Mouse (Mus musculus) liver, embryonic 14.5 days (tissue): ENCODE results near the gene Nexn.

ENCODE experiments used
- CTCF ChIP-seq: IDR thresholded peaks from 2 replicates; pipeline ENCODE4 v1.5.1; 2016; ENCODE audit warnings: antibody characterized with exemption, low read depth, control low read depth
- EP300 ChIP-seq: IDR thresholded peaks from 2 replicates; pipeline ENCODE4 v1.6.1; 2016; ENCODE audit warnings: antibody characterized with exemption, low read depth

DNA sequence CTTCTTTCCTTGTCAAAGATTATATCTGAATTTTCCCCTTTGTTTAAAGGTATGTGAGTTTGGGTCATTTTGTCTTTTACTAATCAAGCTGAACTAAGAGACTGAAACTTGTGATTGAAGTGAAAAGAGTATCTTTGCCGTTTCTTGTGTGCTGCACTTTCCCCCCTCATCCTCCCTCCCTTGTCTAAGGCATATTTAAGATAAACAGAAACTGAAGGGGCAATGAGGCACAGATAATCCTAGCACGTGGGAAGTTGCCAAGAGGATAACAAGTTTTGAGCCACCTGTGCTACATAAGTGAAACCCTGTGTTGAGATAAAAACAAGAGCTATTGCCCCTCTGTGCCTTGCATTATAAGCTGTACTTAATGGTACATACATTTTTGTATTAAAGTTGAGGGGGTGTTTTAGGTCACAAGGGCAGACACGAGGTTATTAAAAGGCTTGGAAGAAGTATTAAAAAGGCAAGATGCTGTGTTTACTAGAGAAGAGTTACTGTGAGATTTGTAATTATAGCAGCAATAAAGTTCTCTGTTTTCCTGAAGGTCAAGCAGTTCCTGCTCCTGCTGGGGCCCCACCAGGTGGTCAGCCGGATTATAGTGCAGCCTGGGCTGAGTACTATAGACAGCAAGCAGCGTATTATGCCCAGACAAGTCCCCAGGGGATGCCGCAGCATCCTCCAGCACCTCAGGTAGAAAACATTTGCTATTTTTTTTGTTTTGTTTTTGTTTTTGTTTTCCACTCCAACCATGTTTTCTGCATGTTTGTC, 34.6 kb downstream of the Nexn start:
- TF ChIP-seq CTCF, result no peak
- TF ChIP-seq EP300, result peak; percentile 62
